Mouse (Mus musculus): Measurements from ENCODE around the gene Shkbp1. TPM values are rescaled to one million over a fixed set of nuclear protein-coding genes. Genes with fewer than 3 reads are reported as not detected.

The Shkbp1 gene
- polyA plus RNA-seq, 1 experiment from 2014 or later = 10.9 TPM

DNA sequence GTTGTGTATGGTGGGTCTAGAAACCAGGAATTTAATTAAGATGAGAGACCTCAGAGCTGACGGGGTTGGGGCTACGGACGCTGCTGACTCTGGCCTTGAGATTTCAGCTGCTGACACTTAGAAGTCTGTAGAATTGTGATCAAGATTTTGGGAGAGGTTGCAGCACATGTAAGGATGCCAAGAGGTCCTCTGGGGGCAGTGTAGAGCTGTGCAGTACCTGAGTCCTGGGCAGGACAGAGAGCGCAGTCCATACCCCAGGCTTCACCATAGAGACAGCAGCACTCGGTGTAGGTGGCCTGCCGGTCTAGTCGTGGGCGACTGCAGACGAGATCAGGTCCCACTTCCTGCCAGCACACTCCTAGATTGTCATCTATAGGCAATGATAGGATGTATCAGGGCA, 48.3 kb downstream of the Shkbp1 start:
- 67% methylated on average over 9 of the region's 9 CpGs for WGBS (ENCODE audit: insufficient replicate concordance)

DNA sequence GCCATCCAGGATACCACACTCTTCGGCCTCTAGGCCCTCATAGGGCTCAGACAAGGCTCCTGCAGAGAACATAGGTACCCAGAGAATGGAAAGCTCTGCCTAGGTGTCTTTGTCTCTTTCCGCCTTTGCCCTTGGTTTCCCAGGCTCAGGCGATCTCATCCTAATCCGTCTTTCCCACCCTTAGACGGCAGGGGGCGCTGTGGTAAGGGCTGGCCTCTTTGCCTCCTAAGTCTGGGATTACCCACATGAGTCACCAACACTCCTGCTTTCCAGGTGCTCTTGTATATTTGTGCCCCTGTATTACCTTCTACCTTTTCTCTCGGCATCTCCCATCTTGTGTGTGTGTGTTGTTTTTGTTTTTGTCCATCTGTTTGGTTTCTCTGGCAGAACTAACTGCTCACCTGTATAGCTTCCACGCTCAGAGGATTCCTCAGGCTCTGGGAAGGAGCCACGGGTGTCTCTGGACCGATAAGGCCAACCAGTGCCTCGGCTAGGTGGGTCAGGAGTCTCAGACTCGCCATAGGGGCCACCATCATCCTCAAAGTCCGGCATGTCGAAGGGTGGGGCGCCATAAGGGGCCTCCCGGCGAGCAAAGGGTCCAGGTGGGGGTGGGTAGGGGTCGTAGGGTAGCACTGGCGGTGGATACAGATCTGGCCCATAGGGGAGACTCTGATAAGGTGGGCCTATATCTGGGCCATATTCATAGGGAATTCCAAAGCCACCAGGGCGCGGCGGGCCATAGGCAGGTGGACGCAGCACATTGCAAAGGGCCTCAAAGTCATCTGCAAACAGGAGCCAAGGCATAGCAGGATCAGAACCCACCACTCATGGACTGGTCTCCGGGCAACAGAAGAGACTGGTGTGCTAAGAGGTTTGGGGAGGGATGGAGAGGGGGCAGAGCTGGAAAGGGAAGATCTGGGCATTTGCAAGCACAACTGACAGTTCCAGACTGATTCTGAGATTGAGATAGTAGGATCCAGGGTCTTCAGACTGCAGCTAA, 49.4 kb downstream of the Shkbp1 start:
- Histone ChIP-seq H3K27me3 (ENCODE audit: insufficient read depth, low read length) (peaks cover 16% of the 10 kb centered on the region), H3K4me1 (ENCODE audit: insufficient read depth) (no peaks in the 10 kb centered on the region), H3K27ac (ENCODE audit: low read depth) (no peak overlapping the region), H3K4me2 (ENCODE audit: low read depth, low read length) (no peak overlapping the region), H3K9me3 (ENCODE audit: low read length) (no peaks in the 10 kb centered on the region), H3K36me3 (replicated peaks; ENCODE audit: insufficient read depth, low read length) (no peaks in the 10 kb centered on the region), H3K9ac (replicated peaks) (no peak overlapping the region), H3K4me3 (ENCODE audit: low read depth, low read length) (no peak overlapping the region)
- no peak for ATAC-seq
- TF ChIP-seq CTCF (IDR thresholded peaks at IDR 0.05; ENCODE audit: low read depth) (peak; percentile 72), EP300 (IDR thresholded peaks at IDR 0.05; ENCODE audit: low read depth) (no peak)
- peak; percentile 61 for DNase-seq
- 71% methylated on average over 24 of the region's 24 CpGs for WGBS (ENCODE audit: insufficient replicate concordance)

More for the DNA sequence above, 48.3 kb downstream of the Shkbp1 start:
- no peak overlapping the region for H3K9ac ChIP-seq (replicated peaks)
- H3K4me3 ChIP-seq (ENCODE audit: low read depth, low read length) = no peak overlapping the region
- no peak for DNase-seq
- no peak overlapping the region for H3K27ac ChIP-seq (ENCODE audit: low read depth)
- no peaks in the 10 kb centered on the region for H3K36me3 ChIP-seq (replicated peaks; ENCODE audit: insufficient read depth, low read length)
- ATAC-seq = no peak
- H3K27me3 ChIP-seq (ENCODE audit: insufficient read depth, low read length) = peaks cover 13% of the 10 kb centered on the region; the same call in 1 of the 2 replicates
- H3K4me2 ChIP-seq (ENCODE audit: low read depth, low read length) = no peak overlapping the region
- no peaks in the 10 kb centered on the region for H3K4me1 ChIP-seq (ENCODE audit: insufficient read depth)
- no peaks in the 10 kb centered on the region for H3K9me3 ChIP-seq (ENCODE audit: low read length)
- TF ChIP-seq EP300 (IDR thresholded peaks at IDR 0.05; ENCODE audit: low read depth) = no peak
- peak; percentile 27; the same call in 1 of the 2 replicates for TF ChIP-seq CTCF (IDR thresholded peaks at IDR 0.05; ENCODE audit: low read depth)

- H3K36me3 ChIP-seq (replicated peaks; ENCODE audit: insufficient read depth, low read length) = no peaks in the 10 kb centered on the region
- H3K4me2 ChIP-seq (ENCODE audit: low read depth, low read length) = no peak overlapping the region
- WGBS (ENCODE audit: insufficient replicate concordance) = 71% methylated on average over 17 of the region's 17 CpGs
- DNase-seq (no peak), ATAC-seq (no peak)
- no peak overlapping the region for H3K27ac ChIP-seq (ENCODE audit: low read depth)
- no peaks in the 10 kb centered on the region for H3K4me1 ChIP-seq (ENCODE audit: insufficient read depth)
- peaks cover 8% of the 10 kb centered on the region; the same call in 1 of the 2 replicates for H3K27me3 ChIP-seq (ENCODE audit: insufficient read depth, low read length)
- no peaks in the 10 kb centered on the region for H3K9me3 ChIP-seq (ENCODE audit: low read length)
- H3K4me3 ChIP-seq (ENCODE audit: low read depth, low read length) = no peak overlapping the region
- TF ChIP-seq CTCF (IDR thresholded peaks at IDR 0.05; ENCODE audit: low read depth) = no peak
- no peak for TF ChIP-seq EP300 (IDR thresholded peaks at IDR 0.05; ENCODE audit: low read depth)
- H3K9ac ChIP-seq (replicated peaks) = no peak overlapping the region
Measured at GRCm38 (mm10) chr7:27305091-27305730, 50.6 kb downstream of the Shkbp1 start.

DNA sequence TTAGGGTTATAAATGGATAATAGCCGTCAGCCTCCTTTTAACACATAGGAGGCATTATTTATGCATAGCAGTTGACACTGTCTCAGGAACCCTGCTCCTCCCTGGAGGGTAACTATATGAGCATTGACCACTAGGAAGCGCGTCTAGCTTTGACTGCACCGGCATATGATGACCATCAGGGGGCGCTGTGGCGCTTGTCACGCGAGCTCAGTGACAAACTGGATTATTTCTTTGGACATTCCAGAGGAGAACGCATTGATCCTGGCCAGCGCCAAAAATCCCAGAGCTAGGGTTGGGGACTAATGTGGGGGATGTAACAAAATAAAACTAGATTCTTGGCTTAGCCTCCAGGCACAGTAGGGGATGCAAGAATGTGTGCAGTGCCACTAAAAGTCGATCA, 53.6 kb downstream of the Shkbp1 start:
- H3K4me1 ChIP-seq (ENCODE audit: insufficient read depth) = no peaks in the 10 kb centered on the region
- no peak overlapping the region for H3K9ac ChIP-seq (replicated peaks)
- H3K4me3 ChIP-seq (ENCODE audit: low read depth, low read length) = no peak overlapping the region
- 8% methylated on average over 11 of the region's 11 CpGs for whole genome bisulfite sequencing (ENCODE audit: insufficient replicate concordance)
- H3K36me3 ChIP-seq (replicated peaks; ENCODE audit: insufficient read depth, low read length) = no peaks in the 10 kb centered on the region
- ATAC-seq = peak; percentile 53; the same call in 1 of the 2 replicates
- TF ChIP-seq EP300 (IDR thresholded peaks at IDR 0.05; ENCODE audit: low read depth) (no peak), CTCF (IDR thresholded peaks at IDR 0.05; ENCODE audit: low read depth) (peak; percentile 94)
- H3K27ac ChIP-seq (ENCODE audit: low read depth) = no peak overlapping the region
- peak; percentile 82 for DNase-seq
- no peaks in the 10 kb centered on the region for H3K9me3 ChIP-seq (ENCODE audit: low read length)
- H3K27me3 ChIP-seq (ENCODE audit: insufficient read depth, low read length) = peaks cover 3% of the 10 kb centered on the region; the same call in 1 of the 2 replicates
- no peak overlapping the region for H3K4me2 ChIP-seq (ENCODE audit: low read depth, low read length)

DNA sequence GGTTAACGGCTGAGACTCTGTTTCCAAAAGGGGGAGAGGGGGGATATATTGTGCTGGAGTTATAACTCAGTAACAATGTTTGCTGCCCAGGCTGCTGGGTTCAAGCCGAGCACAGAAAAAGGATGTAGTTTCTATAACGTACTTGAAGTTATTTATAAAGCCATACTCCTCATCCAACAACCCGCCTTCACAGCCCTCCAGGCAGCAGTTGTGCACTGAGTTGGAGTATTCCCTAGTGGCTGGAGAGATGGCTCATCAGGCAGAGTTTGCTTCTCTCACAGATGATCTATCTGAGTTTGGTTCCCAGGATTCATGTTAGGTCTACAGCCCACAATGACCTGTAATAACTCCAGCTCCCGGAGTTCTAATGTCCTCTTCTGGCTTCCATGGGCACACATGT, 55.0 kb downstream of the Shkbp1 start:
- Histone ChIP-seq H3K27ac (ENCODE audit: low read depth) (no peak overlapping the region), H3K27me3 (ENCODE audit: insufficient read depth, low read length) (peaks cover 3% of the 10 kb centered on the region; the same call in 1 of the 2 replicates), H3K36me3 (replicated peaks; ENCODE audit: insufficient read depth, low read length) (no peaks in the 10 kb centered on the region), H3K4me3 (ENCODE audit: low read depth, low read length) (no peak overlapping the region), H3K9ac (replicated peaks) (no peak overlapping the region), H3K9me3 (ENCODE audit: low read length) (no peaks in the 10 kb centered on the region), H3K4me2 (ENCODE audit: low read depth, low read length) (no peak overlapping the region), H3K4me1 (ENCODE audit: insufficient read depth) (no peaks in the 10 kb centered on the region)
- no peak for DNase-seq
- ATAC-seq = no peak
- 60% methylated on average over 5 of the region's 5 CpGs for WGBS (ENCODE audit: insufficient replicate concordance)
- no peak for TF ChIP-seq CTCF (IDR thresholded peaks at IDR 0.05; ENCODE audit: low read depth)

- no peak overlapping the region for H3K9ac ChIP-seq (replicated peaks)
- DNase-seq (no peak), ATAC-seq (no peak)
- WGBS (ENCODE audit: insufficient replicate concordance) = 72% methylated on average over 4 of the region's 4 CpGs
- no peaks in the 10 kb centered on the region for H3K9me3 ChIP-seq (ENCODE audit: low read length)
- H3K36me3 ChIP-seq (replicated peaks; ENCODE audit: insufficient read depth, low read length) = no peaks in the 10 kb centered on the region
- H3K4me2 ChIP-seq (ENCODE audit: low read depth, low read length) = no peak overlapping the region
- TF ChIP-seq CTCF (IDR thresholded peaks at IDR 0.05; ENCODE audit: low read depth) = no peak
- no peak for TF ChIP-seq EP300 (IDR thresholded peaks at IDR 0.05; ENCODE audit: low read depth)
- no peak overlapping the region for H3K4me3 ChIP-seq (ENCODE audit: low read depth, low read length)
- no peak overlapping the region for H3K27ac ChIP-seq (ENCODE audit: low read depth)
- no peaks in the 10 kb centered on the region for H3K4me1 ChIP-seq (ENCODE audit: insufficient read depth)
- H3K27me3 ChIP-seq (ENCODE audit: insufficient read depth, low read length) = peaks cover 3% of the 10 kb centered on the region; the same call in 1 of the 2 replicates
Measured at GRCm38 (mm10) chr7:27300351-27300750, 55.5 kb downstream of the Shkbp1 start.
